Mouse (Mus musculus): ENCODE results near the gene Cpvl. TPM values are rescaled to one million over a fixed set of nuclear protein-coding genes. Genes with fewer than 3 reads are reported as not detected.

Gene Cpvl
- total RNA-seq (2021) = not detected
- long read RNA-seq, experiment 1 = 0 reads
- long read RNA-seq, experiment 2 = 0 reads

- no peak for DNase-seq
These were observed at the start of gene Cpvl for GRCm38 (mm10) chr6:53978571-53978970. TSS of gene Cpvl (minus strand) at chr6:53978671.

DNA sequence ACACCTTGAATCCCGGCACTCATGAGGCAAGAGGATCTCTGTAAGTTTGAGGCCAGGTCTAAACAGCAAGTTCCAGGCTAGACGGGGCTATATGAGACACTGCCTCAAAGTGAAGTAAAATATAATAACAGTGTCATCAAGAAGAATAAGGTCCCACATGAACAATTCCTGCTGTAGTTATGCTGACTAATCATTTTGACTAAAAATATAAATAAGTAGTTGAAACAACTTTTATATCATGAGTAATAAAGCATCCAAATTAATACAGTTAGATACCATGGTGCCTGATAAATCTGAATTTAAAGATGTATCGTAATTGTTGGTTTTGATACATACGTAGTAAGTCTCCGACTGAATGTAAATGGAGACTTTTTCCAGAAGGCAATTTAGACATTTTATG, 45.4 kb upstream of the Cpvl start:
- no peak for DNase-seq

DNA sequence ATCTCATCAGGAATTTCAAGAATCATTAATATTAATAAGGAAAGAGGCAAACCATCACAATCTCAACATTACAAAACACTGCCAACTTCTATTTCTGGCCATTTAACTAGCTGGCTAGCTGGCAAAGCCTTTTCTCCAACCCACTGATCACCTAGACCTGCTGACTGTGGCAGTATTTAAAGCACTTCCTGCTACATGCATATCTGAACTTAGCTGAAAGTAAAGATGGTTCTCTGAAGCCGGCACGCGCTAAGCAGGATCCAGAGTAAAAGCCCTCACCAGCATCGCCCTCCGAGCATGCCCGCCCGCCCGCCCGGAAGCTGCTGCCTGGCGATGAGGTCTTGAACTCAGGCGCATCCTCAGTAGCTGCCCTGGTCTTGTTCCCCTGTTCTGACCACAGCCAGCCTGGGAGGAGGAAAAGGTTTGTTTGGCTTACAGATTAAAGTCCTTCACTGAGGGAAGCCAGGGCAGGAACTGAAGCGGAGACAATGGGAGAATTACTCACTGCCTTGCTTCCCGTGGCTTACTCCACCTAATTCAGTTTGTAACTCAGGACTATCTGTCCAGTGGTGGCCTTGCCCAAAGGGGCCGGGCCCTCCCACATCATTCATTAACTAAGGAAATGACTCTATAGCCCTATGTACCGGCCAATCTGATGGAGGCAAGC, 42.8 kb upstream of the Cpvl start:
- no peak for DNase-seq

GRCm38 (mm10) chr6:54018861-54019260, 40.4 kb upstream of the Cpvl start:
- DNase-seq = no peak

- no peak for DNase-seq
These were observed 39.6 kb upstream of the Cpvl start for GRCm38 (mm10) chr6:54018038-54018437.

GRCm38 (mm10) chr6:54012163-54012562, 33.7 kb upstream of the Cpvl start:
- DNase-seq = no peak

DNA sequence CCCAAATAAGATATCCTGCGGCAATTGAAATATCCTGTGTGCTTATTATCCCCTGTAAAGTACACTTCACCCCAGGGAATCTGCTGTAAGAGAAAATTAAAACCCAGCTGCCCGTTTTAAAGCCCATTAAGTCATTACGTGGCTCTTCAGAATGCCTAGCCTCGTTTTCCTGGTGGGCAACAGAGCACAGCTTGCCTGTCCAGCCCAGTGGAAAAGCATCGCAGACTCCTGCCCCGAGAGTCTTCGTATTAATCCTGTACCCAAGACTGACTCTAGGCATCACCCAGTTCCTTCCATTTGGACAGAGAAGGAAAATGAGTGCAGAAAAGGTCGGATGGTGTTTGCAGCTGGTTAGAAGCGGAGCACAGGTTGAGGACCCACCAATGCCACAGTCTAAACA, 31.9 kb upstream of the Cpvl start:
- no peak for DNase-seq

GRCm38 (mm10) chr6:54009293-54009692, 30.8 kb upstream of the Cpvl start:
- DNase-seq = no peak

GRCm38 (mm10) chr6:54008448-54009120, 30.1 kb upstream of the Cpvl start:
- DNase-seq = no peak

DNA sequence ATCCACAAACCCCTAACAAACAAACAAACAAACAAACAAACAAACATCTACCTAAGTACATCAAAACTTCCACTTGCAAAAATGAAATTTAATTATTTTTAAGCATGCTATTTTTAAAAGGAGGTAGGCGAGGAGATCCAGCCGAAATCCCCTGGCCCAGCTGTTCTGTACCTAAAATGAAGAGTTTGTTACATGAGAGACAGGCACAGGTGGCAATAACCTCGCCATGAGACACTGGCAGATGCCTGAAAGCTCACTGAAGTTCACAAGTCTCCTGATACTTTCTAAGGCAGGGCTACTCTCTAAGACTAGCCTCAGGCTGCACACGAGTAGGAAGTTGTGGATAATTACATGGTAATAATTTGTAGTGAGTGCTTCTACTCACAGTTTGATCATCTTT, 26.8 kb upstream of the Cpvl start:
- no peak for DNase-seq

GRCm38 (mm10) chr6:53996226-53996955, 17.9 kb upstream of the Cpvl start:
- no peak for DNase-seq

DNA sequence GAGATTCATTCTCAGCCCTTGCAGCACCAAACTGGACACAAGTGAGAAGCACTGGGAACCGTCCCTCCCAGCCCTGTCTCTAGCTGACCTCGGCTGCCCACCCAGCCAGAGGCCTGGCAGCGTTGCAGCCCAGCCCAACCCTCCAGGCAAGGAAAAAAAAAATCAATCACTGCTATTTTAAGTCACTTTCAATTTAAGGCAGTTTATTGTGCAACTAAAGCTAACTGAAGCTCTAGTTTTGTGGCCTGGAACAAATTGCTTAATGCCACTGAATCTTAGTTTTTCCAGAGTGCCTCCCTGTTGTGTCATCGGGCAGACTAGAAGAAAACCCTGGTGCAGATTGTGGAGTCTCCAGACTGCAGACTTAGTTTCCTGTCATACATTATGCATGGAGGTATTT, 17.0 kb upstream of the Cpvl start:
- DNase-seq = no peak

- DNase-seq = no peak
These were observed 13.9 kb upstream of the Cpvl start for GRCm38 (mm10) chr6:53992386-53992785.

DNA sequence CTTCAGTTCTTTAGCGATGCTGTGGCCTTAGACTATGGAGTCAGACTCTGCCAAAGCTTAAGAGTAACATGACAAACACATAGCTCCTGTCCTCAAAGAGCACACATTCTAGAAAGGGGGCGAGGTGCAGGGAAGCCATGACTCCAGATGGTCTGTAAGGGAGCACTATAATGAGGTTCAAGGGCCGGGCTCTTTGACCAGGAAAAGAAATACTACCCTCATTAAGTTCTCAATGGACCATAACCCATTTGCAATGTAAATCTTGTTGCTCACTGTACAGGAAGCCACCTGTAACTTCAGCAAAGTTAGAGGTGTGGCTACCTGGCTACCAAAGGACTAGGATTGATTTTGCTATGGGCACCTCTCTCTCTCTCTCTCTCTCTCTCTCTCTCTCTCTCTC, 8.8 kb upstream of the Cpvl start:
- no peak for DNase-seq

DNA sequence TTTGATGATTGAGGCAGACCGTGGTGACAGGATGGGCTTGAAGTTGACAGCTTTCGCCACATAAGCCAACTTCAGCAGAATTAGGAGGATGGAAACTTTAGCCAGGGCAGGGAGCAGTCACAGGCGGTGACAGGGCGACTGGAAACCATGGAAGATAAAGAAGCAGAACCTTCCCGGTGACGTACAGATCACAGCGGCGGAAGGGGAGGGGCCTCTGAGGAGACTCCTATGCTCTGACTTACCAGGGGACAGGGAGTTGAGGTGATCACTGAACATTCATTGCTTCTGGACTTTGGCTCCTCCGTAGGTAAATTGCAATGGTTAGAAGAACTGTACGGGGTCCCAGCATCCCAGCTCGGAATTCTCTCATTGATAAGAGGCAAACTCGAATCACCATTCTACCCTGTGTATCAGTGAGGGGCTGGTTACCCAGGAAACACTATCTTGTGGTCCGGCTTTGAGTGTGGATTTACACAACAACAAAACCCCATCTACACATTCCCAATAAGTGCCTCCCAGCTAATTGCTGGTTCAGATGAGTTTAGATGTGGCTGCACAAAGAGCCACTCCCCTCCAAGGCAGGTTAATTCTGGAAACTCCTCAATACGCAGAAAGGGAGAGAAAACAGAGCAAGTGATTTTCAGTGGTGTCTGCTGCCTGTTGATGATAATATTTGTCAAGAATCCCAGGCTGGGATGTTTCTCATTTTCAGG, 8.0 kb upstream of the Cpvl start:
- DNase-seq = no peak

DNA sequence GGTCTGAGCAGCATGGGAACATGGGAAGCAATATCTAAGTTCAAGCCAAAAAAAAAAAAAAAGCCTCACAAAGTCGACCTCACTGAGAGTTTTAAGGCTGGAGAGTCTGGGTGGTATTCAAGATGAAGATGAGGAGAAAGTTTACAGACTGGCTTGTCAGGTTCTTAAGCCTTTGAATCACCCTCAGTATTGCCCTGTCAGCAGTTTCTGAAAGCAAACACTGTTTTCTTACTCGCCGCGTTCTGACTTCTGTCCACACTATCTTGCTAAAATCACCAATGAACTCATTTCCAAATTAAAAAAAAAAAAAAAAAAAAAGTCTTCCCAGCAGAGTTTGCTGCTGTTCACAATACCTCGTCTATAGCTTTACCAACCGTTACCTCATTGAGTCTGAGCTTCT, 5.3 kb upstream of the Cpvl start:
- no peak for DNase-seq

DNA sequence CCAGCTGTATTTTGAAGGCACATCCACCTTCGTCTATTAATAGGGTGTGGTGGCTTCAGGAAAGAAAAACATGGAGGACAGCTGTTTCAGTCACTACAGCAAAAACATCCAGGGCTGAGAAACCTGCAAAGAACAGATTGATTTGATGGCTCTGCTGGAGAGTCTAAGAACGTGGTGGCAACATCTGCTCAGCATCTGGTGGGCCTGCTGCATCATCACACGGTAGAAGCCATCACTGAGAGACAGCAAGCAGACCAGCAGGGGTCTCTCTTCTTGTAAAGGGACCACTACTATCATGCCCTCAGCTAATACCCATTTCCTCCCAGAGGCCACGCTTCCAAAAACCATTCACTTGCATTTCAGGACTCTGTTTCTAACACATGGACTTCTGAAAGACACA, 4.1 kb upstream of the Cpvl start:
- DNase-seq = no peak

GRCm38 (mm10) chr6:53982047-53982600, 3.7 kb upstream of the Cpvl start:
- no peak for DNase-seq

- DNase-seq = no peak
These were observed 2.5 kb upstream of the Cpvl start for GRCm38 (mm10) chr6:53980817-53981480.

- no peak for DNase-seq
These were observed 4.4 kb downstream of the Cpvl start for GRCm38 (mm10) chr6:53974040-53974439.

GRCm38 (mm10) chr6:53973468-53973867, 5.0 kb downstream of the Cpvl start:
- no peak for DNase-seq

- no peak for DNase-seq
These were observed 6.2 kb downstream of the Cpvl start for GRCm38 (mm10) chr6:53972238-53972743.
